Comparison of ENCODE assay signal across 8 mouse cellular contexts in the genomic region with DNA sequence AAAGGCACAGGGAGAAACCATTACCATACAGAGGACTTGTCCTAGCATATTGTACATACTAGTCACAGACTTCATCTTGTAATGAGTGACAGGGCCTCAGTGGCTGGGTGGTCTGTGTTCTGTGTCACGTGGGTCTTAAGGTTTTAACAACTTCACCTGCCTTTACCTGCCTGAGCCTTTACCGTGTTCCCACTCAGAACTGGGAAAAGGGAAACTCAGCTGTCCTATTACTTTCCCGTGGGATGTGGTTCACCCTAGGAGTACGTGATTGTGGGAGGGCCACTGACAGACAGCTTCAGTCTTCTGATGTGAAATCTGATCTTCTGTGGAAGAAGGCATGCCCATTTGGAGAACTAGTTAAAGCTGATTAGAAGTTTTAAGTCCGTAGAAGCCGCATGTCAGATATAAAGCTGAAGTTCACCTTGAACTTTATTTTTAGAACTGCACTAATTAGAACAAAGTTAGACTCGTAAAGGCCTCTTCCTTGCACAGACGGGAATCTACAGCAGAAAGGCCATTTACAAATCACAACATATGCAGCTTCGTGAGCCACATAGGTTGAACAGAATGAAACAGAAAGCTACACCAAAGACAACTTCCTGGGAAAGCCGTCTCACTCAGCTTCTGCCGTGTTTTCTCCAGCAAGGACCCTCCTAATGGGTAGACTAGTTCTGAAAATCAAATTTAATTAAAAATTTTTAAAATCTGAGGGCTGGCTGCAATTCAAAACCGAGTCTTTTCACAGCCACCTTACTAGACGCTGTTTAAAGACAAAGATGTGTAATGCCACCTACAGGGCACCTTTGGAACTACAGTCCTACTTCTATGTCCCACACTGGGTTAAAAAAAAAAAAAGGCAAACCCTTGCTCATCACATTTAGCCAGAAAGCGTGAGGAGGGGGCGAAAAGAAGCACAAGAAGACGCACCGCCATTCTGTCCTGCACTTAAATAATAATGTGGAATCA. TPM values are rescaled to one million over a fixed set of nuclear protein-coding genes. Genes with fewer than 3 reads are reported as not detected.
DNase-seq lines count a peak whose midpoint lies in the region; ATAC-seq and TF ChIP-seq lines count a peak whose summit lies in the region.

No protein-coding gene starts in this region.

- H3K36me3 ChIP-seq in hindbrain, embryonic 12.5 days: peaks cover 27% of the 10 kb centered on the region
- H3K36me3 ChIP-seq in lung, postnatal 0 days (ENCODE audit: insufficient read depth, low read length): no peaks in the 10 kb centered on the region; the same call in 1 of the 2 replicates

- no peaks in the 10 kb centered on the region for H3K27me3 ChIP-seq in hindbrain, embryonic 12.5 days
- H3K27me3 ChIP-seq in lung, postnatal 0 days (replicated peaks; ENCODE audit: insufficient read depth, low read length): no peaks in the 10 kb centered on the region

- TF ChIP-seq CTCF in lung, postnatal 0 days (IDR thresholded peaks at IDR 0.05): peak; percentile 83

- H3K4me2 ChIP-seq in hindbrain, embryonic 12.5 days (replicated peaks): peak overlapping the region; percentile 36
- peak overlapping the region; percentile 44 for H3K4me2 ChIP-seq in lung, postnatal 0 days (replicated peaks; ENCODE audit: low read depth, low read length)

- peak; percentile 63; the same call in 1 of the 2 replicates for ATAC-seq in hindbrain, embryonic 12.5 days (ENCODE audit: low FRiP score)
- peak; percentile 64 for ATAC-seq in lung, postnatal 0 days

- H3K4me1 ChIP-seq in hindbrain, embryonic 12.5 days: peaks cover 6% of the 10 kb centered on the region; the same call in 1 of the 2 replicates
- H3K4me1 ChIP-seq in lung, postnatal 0 days (ENCODE audit: insufficient read depth, low read depth, low read length): peaks cover 5% of the 10 kb centered on the region

- peak; percentile 84 for DNase-seq in ZHBTc4 (ENCODE audit: low read depth, low spot score)
- peak; percentile 91 to 95 for DNase-seq in cerebellum, postnatal 10 days
- peak; percentile 48 to 72 for DNase-seq in frontal cortex, postnatal 10 days (ENCODE audit: low spot score in 2 of 2)
- peak; percentile 84 to 86 for DNase-seq in layer of hippocampus, postnatal 10 days (ENCODE audit: low spot score in 2 of 2)
- DNase-seq in lung, postnatal 0 days (ENCODE audit: low spot score): peak; percentile 92
- DNase-seq in retina, postnatal 1 day: peak; percentile 90
- DNase-seq in urinary bladder, postnatal 25 days (ENCODE audit: low spot score): peak; percentile 64

- H3K9me3 ChIP-seq in hindbrain, embryonic 12.5 days (replicated peaks): no peaks in the 10 kb centered on the region
- H3K9me3 ChIP-seq in lung, postnatal 0 days (ENCODE audit: low read length): no peaks in the 10 kb centered on the region

- no peak overlapping the region for H3K9ac ChIP-seq in hindbrain, embryonic 12.5 days
- no peak overlapping the region for H3K9ac ChIP-seq in lung, postnatal 0 days (replicated peaks; ENCODE audit: low read depth)

- 31% methylated on average over 17 of the region's 17 CpGs for WGBS in hindbrain, embryonic 12.5 days
- WGBS in lung, postnatal 0 days: 16% methylated on average over 17 of the region's 17 CpGs

- no peak overlapping the region; the same call in 1 of the 2 replicates for H3K4me3 ChIP-seq in hindbrain, embryonic 12.5 days
- peak overlapping the region; percentile 31 for H3K4me3 ChIP-seq in lung, postnatal 0 days (ENCODE audit: low read depth, low read length)

- no peak overlapping the region for H3K27ac ChIP-seq in hindbrain, embryonic 12.5 days
- H3K27ac ChIP-seq in lung, postnatal 0 days (ENCODE audit: low read length): peak overlapping the region; percentile 79

- TF ChIP-seq EP300 in lung, postnatal 0 days (IDR thresholded peaks at IDR 0.05): 0 out of 2 replicates have a peak, but pooled peaks have one; percentile 44

RNA-seq across cellular contexts. Expression of a gene that starts 8.6 kb away (rescaled TPM):
- 22.1 and 23.0 TPM in 2 replicates for polyA plus RNA-seq in hindbrain, embryonic 12.5 days (2016; fragmentation: Nextera tagmentation; extraction: Ambion mirVana)
- 10 to 100 TPM; 20.6 to 23.0 TPM for total RNA-seq in layer of hippocampus, postnatal 10 days (2021)
- polyA plus RNA-seq in lung, postnatal 0 days (2015; fragmentation: Nextera tagmentation; extraction: Ambion mirVana): 20.6 and 25.6 TPM in 2 replicates
